Mouse (Mus musculus) effector memory CD4-positive, alpha-beta T cell, adult 7 months (primary cell): ENCODE data around the gene Zfp810. TPM values are rescaled to one million over a fixed set of nuclear protein-coding genes. Genes with fewer than 3 reads are reported as not detected.

ENCODE experiments used
- polyA plus RNA-seq: library from polyadenylated mRNA; unstranded; fragments of 100-300 nt; shearing (Covaris generic); gene quantifications from one replicate; pipeline ENCODE4 v1.2.1, GENCODE M21; 2017

The Zfp810 gene
- 12.6 TPM for polyA plus RNA-seq

GRCm38 (mm10) chr9:22307156-22307919, at the start of gene Zfp810:
Gene Zfp810, minus strand, starts transcription at chr9:22307648.

DNA sequence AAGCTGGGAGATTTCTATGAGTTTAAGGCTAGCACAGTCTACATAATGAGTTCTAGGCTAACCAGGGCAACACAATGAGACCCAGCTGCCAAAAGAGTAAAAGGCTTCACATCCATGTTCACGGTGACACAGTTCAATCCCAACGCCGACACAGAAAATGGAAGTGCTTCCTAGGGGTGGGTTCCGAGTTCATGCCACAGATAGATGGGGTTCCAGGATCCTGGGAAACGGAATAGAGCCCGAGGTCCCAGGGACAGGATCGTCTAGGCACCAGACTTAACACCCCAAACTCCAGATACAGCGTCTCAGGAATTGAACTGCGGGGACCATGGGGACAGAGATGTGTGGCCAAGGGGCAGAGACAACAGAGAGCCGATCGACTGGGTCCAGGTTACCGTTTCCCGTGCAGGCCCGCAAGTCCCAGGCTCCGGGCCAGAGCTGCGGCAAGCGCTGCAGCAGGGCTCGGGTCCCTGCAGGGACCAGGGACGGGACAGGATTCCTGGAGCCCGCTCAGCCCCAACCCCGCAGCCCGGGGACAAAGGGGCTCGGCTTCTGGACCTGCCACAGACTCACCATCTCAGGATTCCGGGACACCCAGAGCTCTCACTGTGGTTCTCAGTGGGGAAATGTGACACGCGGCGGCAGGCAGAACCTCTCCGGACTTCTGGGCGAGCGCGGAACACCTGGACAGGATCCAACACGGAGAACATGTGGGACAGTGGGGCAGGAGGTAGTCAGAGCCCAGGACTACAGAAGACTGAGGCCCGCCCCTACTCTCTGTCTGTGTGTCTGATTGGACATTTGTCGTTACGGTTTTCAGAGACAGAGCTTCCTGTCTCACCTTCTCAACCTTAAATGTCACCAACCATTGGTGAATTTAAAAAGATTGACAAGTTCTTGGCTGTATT, 48.0 kb downstream of the Zfp810 start, which contains the start of gene Zfp599:
TSS of gene Zfp599 (minus strand) at position 712 of the 908 bp plus-strand sequence.

Other genes with a start within 250 kb of the Zfp810 start
- gene Gm49318, start 236.4 kb downstream of the Zfp810 start, polyA plus RNA-seq, result not detected
- gene Zfp653, start 236.3 kb downstream of the Zfp810 start, polyA plus RNA-seq, result 20.1 TPM
- 25.1 TPM for gene Ecsit, start 222.2 kb downstream of the Zfp810 start, polyA plus RNA-seq
- gene Cnn1, start 208.4 kb downstream of the Zfp810 start, polyA plus RNA-seq, result not detected
- gene Elof1, start 190.5 kb downstream of the Zfp810 start, polyA plus RNA-seq, result 28.6 TPM
- gene Acp5, start 171.9 kb downstream of the Zfp810 start, polyA plus RNA-seq, result 193 TPM
- 10.7 TPM for gene Pigyl, start 150.8 kb downstream of the Zfp810 start, polyA plus RNA-seq
- gene Zfp872, start 119.6 kb downstream of the Zfp810 start, polyA plus RNA-seq, result 0.34 TPM
- 50.9 TPM for gene Zfp809, start 81.9 kb downstream of the Zfp810 start, polyA plus RNA-seq
- 2.4 TPM for gene Zfp599, start 47.8 kb downstream of the Zfp810 start, polyA plus RNA-seq
- 0.57 TPM for gene Anln, start 81.5 kb upstream of the Zfp810 start, polyA plus RNA-seq
- 0.52 TPM for gene 9530077C05Rik, start 103.9 kb upstream of the Zfp810 start, polyA plus RNA-seq
- not detected for gene Gm17545, start 146.6 kb upstream of the Zfp810 start, polyA plus RNA-seq
- gene Rp9, start 162.1 kb upstream of the Zfp810 start, polyA plus RNA-seq, result 96.2 TPM
- gene Bbs9, start 168.1 kb upstream of the Zfp810 start, polyA plus RNA-seq, result 14.4 TPM